Mouse (Mus musculus) lung, embryonic 14.5 days (tissue): ENCODE data around the gene Tjp1. TPM values are rescaled to one million over a fixed set of nuclear protein-coding genes. Genes with fewer than 3 reads are reported as not detected.

ENCODE experiments used
- ATAC-seq: fragments of 200-750 bp; cut with Nextera tagmentation; 2 replicates; pipeline ENCODE4 v1.8.0; 2017; ENCODE audit warnings: mild to moderate bottlenecking, moderate TSS enrichment, moderate library complexity; ENCODE audit not compliant: insufficient read depth
- DNase-seq: peaks from one replicate; pipeline ENCODE4 v3.0.0-alpha.2; 2015
- H3K27ac ChIP-seq: fragments of 300-500 bp; sonication (generic); 2 replicates; pipeline ENCODE4 v1.5.1; 2014; ENCODE audit warnings: low read depth, mild to moderate bottlenecking, moderate library complexity
- H3K27me3 ChIP-seq: fragments of 300-500 bp; sonication (generic); 2 replicates; pipeline ENCODE4 v1.6.1; 2014; ENCODE audit warnings: low read length, control low read depth; ENCODE audit not compliant: insufficient read depth
- H3K36me3 ChIP-seq: fragments of 300-500 bp; sonication (generic); 2 replicates; pipeline ENCODE4 v1.6.1; 2014; ENCODE audit warnings: control low read depth; ENCODE audit not compliant: insufficient read depth
- H3K4me1 ChIP-seq: fragments of 300-500 bp; sonication (generic); 2 replicates; pipeline ENCODE4 v1.6.1; 2014; ENCODE audit warnings: antibody characterized with exemption, control low read depth; ENCODE audit not compliant: insufficient read depth
- H3K4me2 ChIP-seq: fragments of 300-500 bp; sonication (generic); 2 replicates; pipeline ENCODE4 v1.6.1; 2014; ENCODE audit warnings: mild to moderate bottlenecking
- H3K4me3 ChIP-seq: fragments of 300-500 bp; sonication (generic); 2 replicates; pipeline ENCODE4 v1.5.1; 2014; ENCODE audit warnings: low read depth, low read length
- H3K9ac ChIP-seq: fragments of 300-500 bp; sonication (generic); 2 replicates; pipeline ENCODE4 v1.6.1; 2014
- H3K9me3 ChIP-seq: fragments of 300-500 bp; sonication (generic); 2 replicates; pipeline ENCODE4 v1.6.1; 2016; ENCODE audit warnings: low read depth, low read length, control low read depth
- CTCF ChIP-seq: IDR thresholded peaks from 2 replicates; pipeline ENCODE4 v1.5.1; 2016; ENCODE audit warnings: antibody characterized with exemption, low read depth
- WGBS: fragments of 180-500 bp; shearing (Covaris S2); extraction: QIAGEN DNeasy Blood & Tissue Kit; methylation state at CpG from one replicate; pipeline ENCODE4 v1.1.7; 2014; 5-methylcytosine and 5-hydroxymethylcytosine counted together
- polyA plus RNA-seq: library from polyadenylated mRNA; unstranded; fragments of >200 nt; fragmentation: Nextera tagmentation; extraction: Ambion mirVana; gene quantifications from 2 replicates; pipeline ENCODE4 v1.2.1, GENCODE M21; 2014

The Tjp1 gene
- polyA plus RNA-seq, 1 experiment from 2014 or later = 32.2 TPM

- 66% methylated on average over 8 of the region's 8 CpGs for WGBS
- H3K9me3 ChIP-seq = no peaks in the 10 kb centered on the region
- no peak for TF ChIP-seq CTCF
- H3K36me3 ChIP-seq = no peaks in the 10 kb centered on the region
- no peak overlapping the region for H3K4me3 ChIP-seq
- 0 out of 2 replicates have a peak, but pooled peaks cover 3% of the 10 kb centered on the region for H3K4me1 ChIP-seq
- no peak for ATAC-seq
- H3K27ac ChIP-seq = peak overlapping the region; percentile 18; the same call in 1 of the 2 replicates
- no peak overlapping the region for H3K9ac ChIP-seq
- no peak for DNase-seq
- H3K4me2 ChIP-seq = no peak overlapping the region
- no peaks in the 10 kb centered on the region for H3K27me3 ChIP-seq
Measured at GRCm38 (mm10) chr7:65468191-65468590, 59.4 kb downstream of the Tjp1 start.

GRCm38 (mm10) chr7:65467306-65468021, 60.1 kb downstream of the Tjp1 start:
- H3K4me2 ChIP-seq = no peak overlapping the region
- WGBS = 55% methylated on average over 4 of the region's 4 CpGs
- H3K9ac ChIP-seq = no peak overlapping the region
- no peak overlapping the region for H3K4me3 ChIP-seq
- no peaks in the 10 kb centered on the region for H3K9me3 ChIP-seq
- H3K27me3 ChIP-seq = no peaks in the 10 kb centered on the region
- no peak for TF ChIP-seq CTCF
- H3K36me3 ChIP-seq = no peaks in the 10 kb centered on the region
- ATAC-seq = no peak
- H3K4me1 ChIP-seq = 0 out of 2 replicates have a peak, but pooled peaks cover 3% of the 10 kb centered on the region
- no peak overlapping the region for H3K27ac ChIP-seq
- no peak for DNase-seq

- no peak overlapping the region for H3K9ac ChIP-seq
- no peak for DNase-seq
Measured at GRCm38 (mm10) chr7:65466137-65466536, 61.4 kb downstream of the Tjp1 start.

GRCm38 (mm10) chr7:65464518-65465037, 63.0 kb downstream of the Tjp1 start:
- Histone ChIP-seq H3K4me2 (no peak overlapping the region), H3K4me3 (no peak overlapping the region), H3K9me3 (no peaks in the 10 kb centered on the region), H3K27me3 (no peaks in the 10 kb centered on the region), H3K9ac (no peak overlapping the region), H3K27ac (no peak overlapping the region), H3K4me1 (0 out of 2 replicates have a peak, but pooled peaks cover 4% of the 10 kb centered on the region), H3K36me3 (no peaks in the 10 kb centered on the region)
- no peak for DNase-seq
- no peak for ATAC-seq
- no peak for TF ChIP-seq CTCF
- WGBS = 68% methylated on average over 3 of the region's 3 CpGs

More at GRCm38 (mm10) chr7:65466137-65466536, 61.4 kb downstream of the Tjp1 start:
- Histone ChIP-seq H3K9me3 (no peaks in the 10 kb centered on the region), H3K27me3 (no peaks in the 10 kb centered on the region), H3K4me1 (0 out of 2 replicates have a peak, but pooled peaks cover 3% of the 10 kb centered on the region), H3K4me3 (no peak overlapping the region), H3K36me3 (no peaks in the 10 kb centered on the region), H3K4me2 (no peak overlapping the region), H3K27ac (no peak overlapping the region)
- no peak for TF ChIP-seq CTCF
- 40% methylated on average over 11 of the region's 11 CpGs for WGBS
- ATAC-seq = no peak

GRCm38 (mm10) chr7:65463438-65463837, 64.1 kb downstream of the Tjp1 start:
- H3K27ac ChIP-seq = no peak overlapping the region
- no peak for TF ChIP-seq CTCF
- H3K9me3 ChIP-seq = no peaks in the 10 kb centered on the region
- no peaks in the 10 kb centered on the region for H3K27me3 ChIP-seq
- H3K4me2 ChIP-seq = no peak overlapping the region
- no peaks in the 10 kb centered on the region for H3K36me3 ChIP-seq
- DNase-seq (no peak), ATAC-seq (no peak)
- H3K4me3 ChIP-seq = no peak overlapping the region
- no peak overlapping the region for H3K9ac ChIP-seq
- 0 out of 2 replicates have a peak, but pooled peaks cover 11% of the 10 kb centered on the region for H3K4me1 ChIP-seq
- WGBS = 81% methylated on average over 4 of the region's 4 CpGs

- Histone ChIP-seq H3K27ac (no peak overlapping the region), H3K4me3 (no peak overlapping the region), H3K27me3 (no peaks in the 10 kb centered on the region), H3K9ac (no peak overlapping the region), H3K9me3 (no peaks in the 10 kb centered on the region), H3K4me2 (no peak overlapping the region), H3K4me1 (0 out of 2 replicates have a peak, but pooled peaks cover 11% of the 10 kb centered on the region), H3K36me3 (no peaks in the 10 kb centered on the region)
- no peak for DNase-seq
- no peak for ATAC-seq
- 100% methylated on average over 1 of the region's 1 CpGs for WGBS
- TF ChIP-seq CTCF = no peak
Measured at GRCm38 (mm10) chr7:65461412-65461811, 66.2 kb downstream of the Tjp1 start.

GRCm38 (mm10) chr7:65460196-65460595, 67.4 kb downstream of the Tjp1 start:
- Histone ChIP-seq H3K27ac (no peak overlapping the region), H3K4me2 (no peak overlapping the region), H3K27me3 (no peaks in the 10 kb centered on the region), H3K9me3 (no peaks in the 10 kb centered on the region), H3K36me3 (no peaks in the 10 kb centered on the region), H3K9ac (no peak overlapping the region), H3K4me1 (0 out of 2 replicates have a peak, but pooled peaks cover 11% of the 10 kb centered on the region), H3K4me3 (no peak overlapping the region)
- no peak for TF ChIP-seq CTCF
- no peak for DNase-seq
- ATAC-seq = no peak
- WGBS = 51% methylated on average over 3 of the region's 3 CpGs
